ENCODE assay signal across 13 mouse cellular contexts in genomic region chr9:117072433-117073099, GRCm38 (mm10).
A peak's percentile ranks its signal among the peaks of the same experiment; 100 is the strongest.
DNase-seq lines count a peak whose midpoint lies in the region; ATAC-seq lines count a peak whose summit lies in the region.
"Had no signal": no experiment of that assay in that cellular context is flagged by ENCODE, and none has a peak within 500 bp of the region (broad histone marks: within the 10 kb centered on the region; RNA-seq: fewer than 3 reads in every experiment).

No protein-coding gene starts in this region.

- H3K9me3 ChIP-seq in embryonic facial prominence, embryonic 14.5 days (ENCODE audit: control insufficient read depth, low read length), result no peaks in the 10 kb centered on the region
- H3K9me3 ChIP-seq in limb, embryonic 15.5 days, result no peaks in the 10 kb centered on the region

- no peak overlapping the region for H3K9ac ChIP-seq in embryonic facial prominence, embryonic 14.5 days (ENCODE audit: low read depth, low read length)
- no peak overlapping the region for H3K9ac ChIP-seq in limb, embryonic 15.5 days

- H3K4me1 ChIP-seq in embryonic facial prominence, embryonic 14.5 days (ENCODE audit: control insufficient read depth, insufficient read depth, low read length), result peaks cover 17% of the 10 kb centered on the region
- peaks cover 17% of the 10 kb centered on the region for H3K4me1 ChIP-seq in limb, embryonic 15.5 days

- peak overlapping the region; percentile 30 for H3K27ac ChIP-seq in embryonic facial prominence, embryonic 14.5 days (replicated peaks; ENCODE audit: low read depth, low read length)
- H3K27ac ChIP-seq in limb, embryonic 15.5 days, result 0 out of 2 replicates have a peak overlapping the region, but pooled peaks have one; percentile 11
- H3K27ac ChIP-seq: gastrocnemius, adult 2 months had no signal

- ATAC-seq in embryonic facial prominence, embryonic 14.5 days (ENCODE audit: low read depth), result peak; percentile 91
- no peak for ATAC-seq in limb, embryonic 15.5 days (ENCODE audit: insufficient number of reproducible peaks, low FRiP score, low TSS enrichment, low read depth)
- ATAC-seq: intestine, embryonic 16.5 days had no signal

- WGBS in embryonic facial prominence, embryonic 14.5 days, result 8% methylated on average over 2 of the region's 2 CpGs
- WGBS in limb, embryonic 15.5 days, result 12% methylated on average over 2 of the region's 2 CpGs

- no peak overlapping the region for H3K4me2 ChIP-seq in embryonic facial prominence, embryonic 14.5 days (ENCODE audit: low read depth, low read length)
- H3K4me2 ChIP-seq in limb, embryonic 15.5 days, result no peak overlapping the region

- no peaks in the 10 kb centered on the region for H3K27me3 ChIP-seq in embryonic facial prominence, embryonic 14.5 days (replicated peaks; ENCODE audit: control insufficient read depth, insufficient read depth, low read length)
- no peaks in the 10 kb centered on the region for H3K27me3 ChIP-seq in limb, embryonic 15.5 days

- DNase-seq in kidney, adult 9 months, result peak; percentile 18
- DNase-seq in kidney, adult 18-20 months, result no peak
- peak; percentile 86 for DNase-seq in ZHBTc4 (ENCODE audit: low read depth, low spot score)
- DNase-seq in embryonic facial prominence, embryonic 14.5 days (ENCODE audit: low spot score), result peak; percentile 90
- no peak for DNase-seq in thymus, postnatal 4 days
- no peak for DNase-seq in adrenal gland, adult 8-10 months
- DNase-seq in adrenal gland, postnatal 14 days, result no peak
- DNase-seq: gastrocnemius, adult 2 months; liver; right cerebral cortex, postnatal 4 days; thymus, adult 2 months had no signal

- H3K36me3 ChIP-seq in embryonic facial prominence, embryonic 14.5 days (ENCODE audit: control insufficient read depth, insufficient read depth, low read length), result no peaks in the 10 kb centered on the region
- H3K36me3 ChIP-seq in limb, embryonic 15.5 days, result no peaks in the 10 kb centered on the region

- H3K4me3 ChIP-seq in embryonic facial prominence, embryonic 14.5 days (ENCODE audit: low read depth, low read length), result no peak overlapping the region
- H3K4me3 ChIP-seq in limb, embryonic 15.5 days, result no peak overlapping the region
- H3K4me3 ChIP-seq: gastrocnemius, adult 2 months had no signal

Comparison
In these comparisons a context has a peak if more than half of its experiments do, and no peak if none do; other contexts are left out.
1. DNase-seq: peak in kidney, adult 9 months (single experiment), ZHBTc4 (single experiment) and embryonic facial prominence, embryonic 14.5 days (single experiment); none in kidney, adult 18-20 months (single experiment), thymus, postnatal 4 days (single experiment), adrenal gland, adult 8-10 months (single experiment) and adrenal gland, postnatal 14 days (single experiment).